Mouse (Mus musculus) thymus, adult 2 months (tissue): ENCODE measurements at regions not wholly inside any gene's neighbourhood (a gene's known extent, or its start where the extent isn't known, plus 50 kb on each side); places are given as distances from the start of the nearest gene placed in this dataset.

Source experiments
- DNase-seq: peaks from one replicate; pipeline ENCODE4 v3.0.0; 2021
- H3K27ac ChIP-seq: fragments of 200-500 bp; 2 replicates; pipeline ENCODE4 v1.5.1; 2012; ENCODE audit warnings: low read length, control low read depth; ENCODE audit not compliant: control insufficient read depth, insufficient read depth
- H3K27me3 ChIP-seq: fragments of 200-500 bp; 2 replicates; pipeline ENCODE4 v1.6.1; 2012; ENCODE audit warnings: mild to moderate bottlenecking, low read length, moderate library complexity, mixed read lengths; ENCODE audit not compliant: control insufficient read depth, insufficient read depth
- H3K36me3 ChIP-seq: fragments of 200-500 bp; 2 replicates; pipeline ENCODE4 v1.6.1; 2012; ENCODE audit warnings: mild to moderate bottlenecking, low read length, moderate library complexity; ENCODE audit not compliant: control insufficient read depth, insufficient read depth
- H3K4me1 ChIP-seq: fragments of 200-500 bp; replicated peaks from 2 replicates; pipeline ENCODE4 v1.6.1; 2012; ENCODE audit warnings: low read length; ENCODE audit not compliant: control insufficient read depth, insufficient read depth
- H3K4me3 ChIP-seq: fragments of 200-500 bp; 2 replicates; pipeline ENCODE4 v1.5.1; 2012; ENCODE audit warnings: mild to moderate bottlenecking, low read length, control low read depth, moderate library complexity; ENCODE audit not compliant: control insufficient read depth, insufficient read depth
- CTCF ChIP-seq: fragments of 200-500 bp; IDR thresholded peaks from 2 replicates; pipeline ENCODE4 v1.5.1; 2012; ENCODE audit warnings: mild to moderate bottlenecking, control low read depth, low read length, moderate library complexity, borderline replicate concordance; ENCODE audit not compliant: control insufficient read depth, poor library complexity, insufficient read depth; ENCODE audit errors: extremely low read depth
- POLR2A ChIP-seq: fragments of 200-500 bp; IDR thresholded peaks from 2 replicates; pipeline ENCODE4 v1.6.1; 2012; ENCODE audit warnings: mild to moderate bottlenecking, low read length, control low read depth, moderate library complexity; ENCODE audit not compliant: control insufficient read depth, poor library complexity, insufficient read depth; ENCODE audit errors: extremely low read depth
- WGBS: fragments of 180-500 bp; shearing (Covaris S2); methylation state at CpG from one replicate; pipeline ENCODE4 v1.1.7; 2018; 5-methylcytosine and 5-hydroxymethylcytosine counted together

DNA sequence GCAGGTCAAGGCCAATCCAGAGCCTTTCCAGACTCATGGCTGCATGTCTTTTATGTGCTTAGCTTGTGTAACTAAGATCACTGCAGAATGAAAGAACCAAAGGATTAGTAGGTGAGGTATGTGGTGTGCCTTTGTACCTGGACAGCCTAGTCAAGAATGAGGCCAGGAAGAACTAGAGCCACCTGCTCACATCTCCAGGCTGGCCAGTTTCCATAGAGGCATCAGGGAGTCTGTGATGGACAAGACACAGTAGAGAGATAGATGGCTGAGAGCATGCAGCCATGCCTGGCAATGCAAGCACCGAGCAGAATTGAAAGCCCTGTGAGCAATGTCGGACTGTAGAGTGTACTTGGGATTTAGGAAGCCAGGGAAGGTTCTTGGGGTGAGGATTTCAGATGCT lies 186.5 kb downstream of the Icos start:
- no peak for DNase-seq
- no peak overlapping the region for H3K27ac ChIP-seq
- WGBS = 97% methylated on average over 2 of the region's 2 CpGs
- H3K36me3 ChIP-seq = no peaks in the 10 kb centered on the region
- no peaks in the 10 kb centered on the region for H3K4me1 ChIP-seq
- H3K27me3 ChIP-seq = no peaks in the 10 kb centered on the region
- no peak overlapping the region for H3K4me3 ChIP-seq
- TF ChIP-seq CTCF = no peak
- no peak for TF ChIP-seq POLR2A

DNA sequence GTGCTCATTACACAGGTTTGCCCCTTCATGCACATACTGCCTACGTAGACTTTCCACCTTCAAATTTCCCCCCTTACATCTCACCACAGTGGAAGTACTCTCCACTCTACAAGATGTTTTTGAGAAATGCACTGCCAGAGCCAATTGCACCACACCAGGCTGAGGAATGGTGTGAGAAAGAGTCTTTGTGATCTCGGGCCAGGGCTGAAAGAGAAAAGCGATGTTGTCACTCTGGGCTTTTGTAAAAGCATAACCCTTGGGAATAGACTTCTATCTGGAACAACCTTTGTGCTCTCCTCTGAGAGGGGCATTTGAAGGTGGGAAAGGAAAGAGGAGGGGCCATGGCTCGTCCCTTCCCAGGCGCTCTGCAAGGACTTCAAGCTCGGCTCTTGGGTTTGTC lies 194.2 kb downstream of the Icos start:
- Histone ChIP-seq H3K4me3 (no peak overlapping the region), H3K27ac (no peak overlapping the region), H3K4me1 (no peaks in the 10 kb centered on the region), H3K36me3 (no peaks in the 10 kb centered on the region), H3K27me3 (no peaks in the 10 kb centered on the region)
- no peak for TF ChIP-seq POLR2A
- no peak for TF ChIP-seq CTCF
- DNase-seq = no peak
- 88% methylated on average over 6 of the region's 6 CpGs for WGBS

DNA sequence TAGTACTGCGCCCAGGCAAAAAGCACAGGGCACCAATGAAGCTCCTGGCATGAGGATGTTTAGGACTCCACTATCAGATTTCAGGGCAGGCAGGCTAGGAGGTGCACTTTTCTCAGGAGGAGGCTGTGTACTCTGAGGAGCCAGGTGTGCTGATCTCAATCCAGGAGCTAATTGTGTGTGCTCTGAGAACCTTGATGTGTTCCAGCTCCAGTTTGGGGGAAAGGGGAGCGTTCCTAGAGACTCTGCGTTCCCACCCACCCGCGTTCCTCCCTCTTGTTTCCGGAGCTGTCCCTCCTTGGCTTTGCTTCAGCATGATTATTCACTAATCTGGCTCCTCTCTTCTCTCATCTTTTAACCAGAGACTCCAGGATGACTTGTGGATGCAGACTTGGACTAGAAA lies 195.2 kb downstream of the Icos start:
- Histone ChIP-seq H3K27me3 (no peaks in the 10 kb centered on the region), H3K4me1 (no peaks in the 10 kb centered on the region), H3K27ac (no peak overlapping the region), H3K4me3 (no peak overlapping the region), H3K36me3 (no peaks in the 10 kb centered on the region)
- TF ChIP-seq POLR2A (no peak), CTCF (no peak)
- DNase-seq = no peak
- 84% methylated on average over 6 of the region's 6 CpGs for WGBS

DNA sequence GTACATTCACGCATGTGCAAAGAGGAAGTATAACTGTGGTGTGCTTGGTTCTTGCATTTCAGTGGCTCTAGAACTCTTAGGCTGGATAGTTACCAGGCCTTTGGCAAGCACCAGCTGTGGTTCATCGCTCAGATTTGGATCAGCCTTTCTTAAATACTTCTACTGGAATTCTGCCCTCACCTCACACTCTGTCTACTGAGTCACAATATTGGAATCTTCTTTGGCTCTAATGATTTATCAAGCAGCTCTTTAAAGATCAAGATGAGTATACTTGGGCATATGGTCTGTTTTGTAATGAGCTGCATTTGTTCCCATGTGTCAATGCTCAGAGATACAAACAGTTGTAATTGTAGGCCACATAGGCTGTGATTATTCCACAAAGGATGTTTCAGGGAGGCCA lies 197.5 kb downstream of the Icos start:
- DNase-seq = no peak
- WGBS = 81% methylated on average over 2 of the region's 2 CpGs
- Histone ChIP-seq H3K4me3 (no peak overlapping the region), H3K36me3 (no peaks in the 10 kb centered on the region), H3K27ac (no peak overlapping the region), H3K4me1 (no peaks in the 10 kb centered on the region), H3K27me3 (no peaks in the 10 kb centered on the region)
- no peak for TF ChIP-seq CTCF
- no peak for TF ChIP-seq POLR2A

DNA sequence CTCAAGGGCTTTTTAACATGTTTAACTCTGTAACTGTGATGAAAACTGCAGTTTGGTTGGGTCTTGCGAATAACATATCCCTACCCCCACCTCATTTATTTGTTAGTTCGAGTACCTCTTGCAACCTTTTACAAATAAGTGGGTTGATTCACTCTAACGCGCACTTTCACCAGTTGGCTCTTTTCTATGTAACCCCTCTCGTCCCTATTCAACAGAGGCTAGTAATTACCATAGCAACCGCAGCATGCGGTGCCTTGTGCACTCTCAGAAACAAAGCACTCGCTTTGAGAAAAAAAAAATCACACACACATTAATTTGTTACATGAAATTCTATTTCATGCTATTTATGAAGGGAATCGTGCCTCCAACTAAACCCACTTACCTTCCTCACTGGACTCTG lies 201.7 kb downstream of the Icos start:
- Histone ChIP-seq H3K4me1 (no peaks in the 10 kb centered on the region), H3K4me3 (no peak overlapping the region), H3K36me3 (no peaks in the 10 kb centered on the region), H3K27ac (no peak overlapping the region), H3K27me3 (no peaks in the 10 kb centered on the region)
- WGBS = 92% methylated on average over 9 of the region's 9 CpGs
- TF ChIP-seq POLR2A = no peak
- TF ChIP-seq CTCF = no peak
- no peak for DNase-seq

DNA sequence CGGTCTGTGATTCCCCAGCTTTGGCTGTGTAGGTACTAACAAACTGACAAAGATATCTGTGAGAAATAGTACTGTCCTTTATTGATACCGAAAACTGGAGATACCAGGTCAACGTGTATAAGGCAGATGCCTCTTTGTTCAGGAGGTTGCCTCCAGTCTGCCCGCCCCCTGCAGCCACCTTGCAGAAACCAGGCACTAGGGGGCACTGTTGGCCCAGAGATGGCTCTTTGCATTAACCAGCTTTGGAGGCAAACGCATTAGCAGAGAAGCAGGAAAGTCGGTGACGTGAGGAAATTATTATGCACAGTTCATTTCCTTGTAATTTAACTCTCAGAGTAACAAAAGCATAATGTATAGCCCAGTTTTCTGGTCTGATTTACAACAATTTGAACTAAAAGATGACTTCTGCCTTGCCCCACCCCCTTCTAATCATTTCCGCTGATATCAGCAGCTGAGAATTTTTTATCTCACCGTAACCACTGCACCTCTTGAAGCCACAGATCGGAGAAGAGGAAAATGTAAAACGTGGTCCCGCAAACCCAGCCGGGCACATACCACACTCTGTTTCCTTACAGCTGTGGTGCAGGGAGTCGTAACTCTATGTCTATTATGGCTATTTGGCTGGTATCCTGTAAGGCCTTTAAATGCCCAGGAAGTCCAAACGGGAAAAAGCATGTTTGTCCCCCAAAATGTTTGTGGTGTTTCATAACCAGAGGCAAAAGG lies 203.5 kb downstream of the Icos start:
- DNase-seq = peak; percentile 90
- H3K27ac ChIP-seq = no peak overlapping the region

DNA sequence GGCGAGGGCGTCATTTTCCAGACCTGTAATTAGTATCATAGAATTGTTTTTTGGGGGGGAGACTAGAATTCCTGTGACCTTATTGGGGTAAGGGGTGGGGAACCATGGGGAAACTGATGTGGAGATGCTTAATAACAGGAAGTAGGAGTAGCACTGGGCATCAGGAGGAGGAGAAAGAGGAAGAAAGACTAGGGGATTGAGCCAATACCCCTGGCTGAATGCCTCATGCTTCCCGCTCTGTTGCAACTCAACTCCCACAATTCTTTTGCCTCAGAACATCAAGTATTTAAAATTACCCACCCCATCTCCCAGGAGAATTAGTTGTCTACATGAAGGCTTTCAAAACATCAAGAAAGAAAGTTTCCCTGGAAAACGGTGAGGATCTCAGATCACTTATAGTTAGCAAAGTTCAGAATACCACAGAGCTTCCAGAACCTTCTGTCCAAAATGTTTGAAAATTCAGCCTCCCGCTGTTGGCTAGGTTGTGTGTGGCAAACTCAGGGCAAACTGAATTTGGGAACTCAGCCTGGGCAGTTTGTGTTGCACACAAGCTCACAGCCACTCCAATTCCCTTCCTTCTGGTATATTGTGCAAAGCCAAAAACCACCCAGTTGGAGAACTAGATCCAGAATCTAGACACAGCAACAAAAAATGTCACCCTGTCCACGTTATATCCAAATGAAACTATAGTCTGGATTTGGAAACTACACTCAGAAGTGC lies 209.8 kb downstream of the Icos start:
- WGBS = 89% methylated on average over 6 of the region's 6 CpGs
- Histone ChIP-seq H3K4me3 (no peak overlapping the region), H3K27ac (no peak overlapping the region), H3K27me3 (no peaks in the 10 kb centered on the region), H3K36me3 (no peaks in the 10 kb centered on the region), H3K4me1 (no peaks in the 10 kb centered on the region)
- DNase-seq = no peak
- TF ChIP-seq CTCF (no peak), POLR2A (no peak)

More for the DNA sequence above, 203.5 kb downstream of the Icos start:
- WGBS = 9% methylated on average over 15 of the region's 15 CpGs
- H3K27me3 ChIP-seq = no peaks in the 10 kb centered on the region
- no peaks in the 10 kb centered on the region for H3K4me1 ChIP-seq
- H3K4me3 ChIP-seq = no peak overlapping the region
- TF ChIP-seq CTCF = peak; percentile 82; the same call in 1 of the 2 replicates
- TF ChIP-seq POLR2A = no peak
- no peaks in the 10 kb centered on the region for H3K36me3 ChIP-seq
